Mouse (Mus musculus): ENCODE data around the gene Exoc3l4. TPM values are rescaled to one million over a fixed set of nuclear protein-coding genes. Genes with fewer than 3 reads are reported as not detected.

Exoc3l4 gene
- polyA plus RNA-seq, 1 experiment from 2014 or later, result 10.2 TPM

- H3K4me3 ChIP-seq, result no peak overlapping the region
- H3K9me3 ChIP-seq, result no peaks in the 10 kb centered on the region
- H3K36me3 ChIP-seq, result no peaks in the 10 kb centered on the region; the same call in 1 of the 2 replicates
- H3K4me1 ChIP-seq, result peaks cover 32% of the 10 kb centered on the region
- peaks cover 94% of the 10 kb centered on the region for H3K27me3 ChIP-seq (replicated peaks)
- no peak overlapping the region for H3K4me2 ChIP-seq
- H3K9ac ChIP-seq, result no peak overlapping the region
- no peak for ATAC-seq (ENCODE audit: extremely low read depth, insufficient number of reproducible peaks, low FRiP score, low TSS enrichment)
- 48% methylated on average over 12 of the region's 12 CpGs for WGBS
- H3K27ac ChIP-seq (replicated peaks), result no peak overlapping the region
These were observed 38.6 kb downstream of the Exoc3l4 start for GRCm38 (mm10) chr12:111455311-111455846.

- peaks cover 27% of the 10 kb centered on the region for H3K4me1 ChIP-seq
- no peaks in the 10 kb centered on the region for H3K9me3 ChIP-seq
- peaks cover 94% of the 10 kb centered on the region for H3K27me3 ChIP-seq (replicated peaks)
- no peak for ATAC-seq (ENCODE audit: extremely low read depth, insufficient number of reproducible peaks, low FRiP score, low TSS enrichment)
- H3K27ac ChIP-seq (replicated peaks), result no peak overlapping the region
- H3K4me3 ChIP-seq, result no peak overlapping the region
- H3K36me3 ChIP-seq, result no peaks in the 10 kb centered on the region; the same call in 1 of the 2 replicates
- no peak overlapping the region for H3K4me2 ChIP-seq
- H3K9ac ChIP-seq, result no peak overlapping the region
- 42% methylated on average over 8 of the region's 8 CpGs for WGBS
These were observed 39.0 kb downstream of the Exoc3l4 start for GRCm38 (mm10) chr12:111455860-111456259.

GRCm38 (mm10) chr12:111457742-111458141 lies 40.9 kb downstream of the Exoc3l4 start:
- peaks cover 76% of the 10 kb centered on the region for H3K27me3 ChIP-seq (replicated peaks)

GRCm38 (mm10) chr12:111463570-111463969 lies 46.8 kb downstream of the Exoc3l4 start:
- Histone ChIP-seq H3K9ac (no peak overlapping the region), H3K9me3 (no peaks in the 10 kb centered on the region), H3K4me2 (no peak overlapping the region), H3K27me3 (replicated peaks) (peaks cover 30% of the 10 kb centered on the region), H3K4me3 (no peak overlapping the region), H3K27ac (replicated peaks) (no peak overlapping the region), H3K4me1 (peaks cover 9% of the 10 kb centered on the region), H3K36me3 (no peaks in the 10 kb centered on the region)
- WGBS, result 77% methylated on average over 7 of the region's 7 CpGs
- no peak for ATAC-seq (ENCODE audit: extremely low read depth, insufficient number of reproducible peaks, low FRiP score, low TSS enrichment)

More at GRCm38 (mm10) chr12:111457742-111458141, 40.9 kb downstream of the Exoc3l4 start:
- no peak for ATAC-seq (ENCODE audit: extremely low read depth, insufficient number of reproducible peaks, low FRiP score, low TSS enrichment)
- Histone ChIP-seq H3K27ac (replicated peaks) (no peak overlapping the region), H3K9me3 (no peaks in the 10 kb centered on the region), H3K4me1 (peaks cover 35% of the 10 kb centered on the region), H3K9ac (no peak overlapping the region), H3K36me3 (no peaks in the 10 kb centered on the region), H3K4me3 (no peak overlapping the region), H3K4me2 (no peak overlapping the region)
- WGBS, result 52% methylated on average over 1 of the region's 1 CpGs

- Histone ChIP-seq H3K27me3 (replicated peaks) (peaks cover 27% of the 10 kb centered on the region), H3K4me3 (no peak overlapping the region), H3K27ac (replicated peaks) (no peak overlapping the region), H3K4me1 (peaks cover 6% of the 10 kb centered on the region), H3K9me3 (no peaks in the 10 kb centered on the region), H3K4me2 (no peak overlapping the region), H3K9ac (no peak overlapping the region), H3K36me3 (no peaks in the 10 kb centered on the region)
- ATAC-seq (ENCODE audit: extremely low read depth, insufficient number of reproducible peaks, low FRiP score, low TSS enrichment), result no peak
- WGBS, result 86% methylated on average over 3 of the region's 3 CpGs
These were observed 49.6 kb downstream of the Exoc3l4 start for GRCm38 (mm10) chr12:111466369-111466768.

GRCm38 (mm10) chr12:111468206-111468605 lies 51.4 kb downstream of the Exoc3l4 start:
- no peaks in the 10 kb centered on the region for H3K4me1 ChIP-seq
- no peaks in the 10 kb centered on the region for H3K9me3 ChIP-seq
- no peak overlapping the region for H3K9ac ChIP-seq
- 68% methylated on average over 7 of the region's 7 CpGs for WGBS
- H3K27me3 ChIP-seq (replicated peaks), result peaks cover 27% of the 10 kb centered on the region
- H3K36me3 ChIP-seq, result no peaks in the 10 kb centered on the region
- H3K4me2 ChIP-seq, result no peak overlapping the region
- no peak overlapping the region for H3K27ac ChIP-seq (replicated peaks)
- H3K4me3 ChIP-seq, result no peak overlapping the region
- ATAC-seq (ENCODE audit: extremely low read depth, insufficient number of reproducible peaks, low FRiP score, low TSS enrichment), result no peak

GRCm38 (mm10) chr12:111469507-111469906 lies 52.7 kb downstream of the Exoc3l4 start:
- Histone ChIP-seq H3K4me3 (no peak overlapping the region), H3K27me3 (replicated peaks) (peaks cover 39% of the 10 kb centered on the region), H3K9me3 (no peaks in the 10 kb centered on the region), H3K4me1 (no peaks in the 10 kb centered on the region), H3K27ac (replicated peaks) (no peak overlapping the region), H3K9ac (no peak overlapping the region), H3K4me2 (no peak overlapping the region), H3K36me3 (no peaks in the 10 kb centered on the region)
- WGBS, result 8% methylated on average over 8 of the region's 8 CpGs
- no peak for ATAC-seq (ENCODE audit: extremely low read depth, insufficient number of reproducible peaks, low FRiP score, low TSS enrichment)

- Histone ChIP-seq H3K4me2 (no peak overlapping the region), H3K27me3 (replicated peaks) (peaks cover 44% of the 10 kb centered on the region), H3K27ac (replicated peaks) (no peak overlapping the region), H3K4me3 (no peak overlapping the region), H3K9ac (no peak overlapping the region), H3K9me3 (no peaks in the 10 kb centered on the region), H3K36me3 (no peaks in the 10 kb centered on the region), H3K4me1 (0 out of 2 replicates have a peak, but pooled peaks cover 4% of the 10 kb centered on the region)
- WGBS, result 59% methylated on average over 1 of the region's 1 CpGs
- no peak for ATAC-seq (ENCODE audit: extremely low read depth, insufficient number of reproducible peaks, low FRiP score, low TSS enrichment)
These were observed 54.3 kb downstream of the Exoc3l4 start for GRCm38 (mm10) chr12:111471119-111471518.

GRCm38 (mm10) chr12:111471721-111472120 lies 54.9 kb downstream of the Exoc3l4 start:
- Histone ChIP-seq H3K27me3 (replicated peaks) (peaks cover 40% of the 10 kb centered on the region), H3K4me1 (0 out of 2 replicates have a peak, but pooled peaks cover 4% of the 10 kb centered on the region), H3K9ac (no peak overlapping the region), H3K9me3 (no peaks in the 10 kb centered on the region), H3K4me3 (no peak overlapping the region), H3K36me3 (no peaks in the 10 kb centered on the region), H3K4me2 (no peak overlapping the region), H3K27ac (replicated peaks) (no peak overlapping the region)
- no peak for ATAC-seq (ENCODE audit: extremely low read depth, insufficient number of reproducible peaks, low FRiP score, low TSS enrichment)
- 61% methylated on average over 3 of the region's 3 CpGs for WGBS

GRCm38 (mm10) chr12:111472886-111473285 lies 56.1 kb downstream of the Exoc3l4 start:
- no peak overlapping the region for H3K9ac ChIP-seq
- 76% methylated on average over 5 of the region's 5 CpGs for WGBS
- H3K4me3 ChIP-seq, result no peak overlapping the region

GRCm38 (mm10) chr12:111474384-111474783 lies 57.6 kb downstream of the Exoc3l4 start:
- 0 out of 2 replicates have a peak, but pooled peaks cover 4% of the 10 kb centered on the region for H3K4me1 ChIP-seq
- H3K4me3 ChIP-seq, result no peak overlapping the region
- no peak overlapping the region for H3K27ac ChIP-seq (replicated peaks)
- H3K9ac ChIP-seq, result no peak overlapping the region
- H3K27me3 ChIP-seq (replicated peaks), result peaks cover 46% of the 10 kb centered on the region
- no peak for ATAC-seq (ENCODE audit: extremely low read depth, insufficient number of reproducible peaks, low FRiP score, low TSS enrichment)
- peaks cover 6% of the 10 kb centered on the region for H3K9me3 ChIP-seq
- H3K4me2 ChIP-seq, result no peak overlapping the region
- H3K36me3 ChIP-seq, result no peaks in the 10 kb centered on the region
- WGBS, result 83% methylated on average over 3 of the region's 3 CpGs

More at GRCm38 (mm10) chr12:111472886-111473285, 56.1 kb downstream of the Exoc3l4 start:
- Histone ChIP-seq H3K27me3 (replicated peaks) (peaks cover 44% of the 10 kb centered on the region), H3K9me3 (peaks cover 5% of the 10 kb centered on the region), H3K4me2 (no peak overlapping the region), H3K4me1 (0 out of 2 replicates have a peak, but pooled peaks cover 4% of the 10 kb centered on the region), H3K27ac (replicated peaks) (no peak overlapping the region), H3K36me3 (no peaks in the 10 kb centered on the region)
- no peak for ATAC-seq (ENCODE audit: extremely low read depth, insufficient number of reproducible peaks, low FRiP score, low TSS enrichment)
